Mouse (Mus musculus) gastrocnemius, adult 2 months (tissue): ENCODE data around the gene Gfy. TPM values are rescaled to one million over a fixed set of nuclear protein-coding genes. Genes with fewer than 3 reads are reported as not detected.
A peak's percentile ranks its signal among the peaks of the same experiment; 100 is the strongest.

Experiments used
- DNase-seq: peaks from one replicate; pipeline ENCODE4 v3.0.0; 2022
- H3K27ac ChIP-seq: fragments of 200-600 bp; 2 replicates; pipeline ENCODE4 v1.8.1; 2022; ENCODE audit warnings: mild to moderate bottlenecking
- H3K4me3 ChIP-seq: fragments of 200-600 bp; 2 replicates; pipeline ENCODE4 v1.8.1; 2022; ENCODE audit warnings: mild to moderate bottlenecking, moderate library complexity
- CTCF ChIP-seq: fragments of 200-600 bp; IDR thresholded peaks from 2 replicates; pipeline ENCODE4 v1.8.1; 2022; ENCODE audit warnings: antibody characterized with exemption, mild to moderate bottlenecking, moderate library complexity
- intact Hi-C: fragments of 180-260 bp; cut with DNase I; formaldehyde crosslinking; loops from one replicate; pipeline ENCODE4 v1.15.1; 2025
- total RNA-seq, 2 experiments: library from RNA; stranded (reverse); gene quantifications; 2 replicates each; pipeline ENCODE4 v1.2.3; 2021

Gfy gene
- total RNA-seq, 2 experiments from 2014 or later: not detected

GRCm38 (mm10) chr7:45148534-45149098 lies 30.8 kb downstream of the Gfy start:
- TF ChIP-seq CTCF: no peak
- no peak for DNase-seq
- Histone ChIP-seq H3K27ac (peak overlapping the region; percentile 46), H3K4me3 (no peak overlapping the region)
- intact Hi-C loops: no loop called here

DNA sequence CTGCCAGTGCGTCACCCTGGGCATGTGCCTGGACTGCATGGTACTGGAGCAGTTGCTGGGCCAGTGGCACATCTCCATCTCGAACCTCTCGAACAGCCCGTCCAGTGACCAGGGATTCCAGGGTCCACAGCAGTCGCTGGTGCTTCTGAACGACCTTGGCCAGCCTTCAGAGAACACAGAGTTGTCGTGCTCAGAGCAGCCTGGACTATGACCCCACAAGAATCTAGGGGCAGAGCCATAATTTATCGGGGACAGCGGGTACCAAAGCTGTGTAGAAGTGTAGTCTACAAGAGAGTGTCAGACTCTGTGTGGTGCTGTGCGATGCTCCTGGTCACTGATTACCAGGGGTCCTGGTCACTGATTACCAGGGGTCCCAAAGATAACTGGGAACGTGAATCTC lies 31.5 kb downstream of the Gfy start:
- no peak overlapping the region for H3K27ac ChIP-seq
- TF ChIP-seq CTCF: no peak
- intact Hi-C loops: no loop called here
- no peak for DNase-seq
- no peak overlapping the region for H3K4me3 ChIP-seq

DNA sequence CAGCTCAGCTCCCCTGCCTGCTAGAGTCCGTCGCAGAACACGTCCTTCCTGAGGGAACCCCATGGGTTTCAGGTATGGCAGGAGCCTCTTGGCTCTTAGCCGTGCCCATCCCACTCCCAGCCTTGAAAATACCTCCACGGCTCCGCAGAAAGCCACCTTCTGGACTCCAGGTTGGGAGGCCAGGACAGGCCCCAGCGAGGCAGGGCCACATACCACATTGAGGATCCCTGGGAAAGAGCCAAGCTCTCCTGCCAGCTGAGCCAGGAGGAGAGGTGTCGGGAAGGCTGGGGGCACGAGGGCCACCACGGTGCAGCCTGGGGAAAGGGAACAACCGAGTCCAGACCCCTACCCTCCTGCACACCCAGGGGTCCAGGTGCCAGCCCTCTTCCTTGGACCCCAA lies 32.1 kb downstream of the Gfy start:
- intact Hi-C loops: no loop called here
- no peak overlapping the region for H3K27ac ChIP-seq
- no peak for DNase-seq
- no peak overlapping the region for H3K4me3 ChIP-seq
- no peak for TF ChIP-seq CTCF

DNA sequence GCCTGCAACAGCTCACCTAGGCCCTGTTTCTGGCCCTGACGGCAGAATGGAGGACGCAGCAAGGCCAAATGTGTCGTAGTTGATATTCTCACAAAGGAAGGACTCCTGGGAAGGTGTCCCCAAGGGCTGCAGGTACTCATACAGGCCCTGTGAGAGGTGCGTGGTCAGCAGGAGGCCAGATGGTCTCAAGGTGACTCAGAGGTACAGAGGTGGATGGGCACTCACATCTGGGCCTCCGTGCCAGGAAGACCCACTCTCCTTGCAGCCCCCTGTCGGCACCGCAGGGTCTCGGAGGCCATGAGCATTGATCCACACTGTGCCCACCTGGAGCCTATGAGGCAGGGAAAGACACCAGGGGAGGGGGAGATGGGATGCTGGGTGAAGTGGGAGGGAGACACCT lies 33.9 kb downstream of the Gfy start:
- TF ChIP-seq CTCF: no peak
- intact Hi-C loops: no loop called here
- Histone ChIP-seq H3K27ac (peak overlapping the region; percentile 12; the same call in 1 of the 2 replicates), H3K4me3 (no peak overlapping the region)
- DNase-seq: no peak

DNA sequence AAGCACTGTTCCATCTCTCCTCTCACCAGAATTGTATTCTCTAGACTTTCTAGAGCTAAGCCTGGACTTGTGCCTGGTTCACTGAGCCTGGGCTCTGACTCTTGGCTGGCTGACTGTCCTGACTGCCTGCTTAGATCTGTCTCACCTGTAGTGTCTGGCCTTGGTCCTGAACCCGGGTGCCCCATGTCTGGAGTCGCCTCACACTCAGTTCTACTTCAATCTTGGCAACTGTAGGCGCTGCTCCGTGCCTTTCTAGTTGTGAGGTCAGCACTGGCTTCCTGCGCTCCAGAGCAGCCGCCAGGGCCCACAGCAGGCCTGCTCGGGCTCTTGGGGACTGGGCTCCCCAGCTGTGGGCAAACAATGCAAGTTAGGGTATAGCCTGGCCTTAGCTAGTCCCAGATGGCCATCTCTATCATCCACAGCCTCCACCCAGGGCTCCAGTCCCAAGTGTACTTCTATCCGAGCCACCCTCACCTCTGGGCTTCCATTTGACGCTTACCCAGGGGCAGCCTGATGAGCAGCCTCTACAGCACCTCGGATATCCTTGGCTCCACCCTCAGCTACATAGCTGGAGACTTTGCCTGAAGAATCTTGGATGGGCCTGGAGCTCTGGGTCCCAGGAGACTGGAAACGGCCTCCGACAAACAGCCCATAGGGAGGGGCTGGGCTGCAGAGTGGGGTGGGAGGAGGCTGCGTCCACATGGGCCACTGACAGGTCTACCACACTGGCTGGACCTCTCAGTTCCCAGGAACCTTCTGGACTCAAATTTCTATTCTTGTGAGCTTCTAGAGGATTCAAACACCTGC lies 34.8 kb downstream of the Gfy start:
- Histone ChIP-seq H3K27ac (peak overlapping the region; percentile 52), H3K4me3 (no peak overlapping the region)
- DNase-seq: peak; percentile 43
- intact Hi-C loops: no loop called here
- no peak for TF ChIP-seq CTCF

DNA sequence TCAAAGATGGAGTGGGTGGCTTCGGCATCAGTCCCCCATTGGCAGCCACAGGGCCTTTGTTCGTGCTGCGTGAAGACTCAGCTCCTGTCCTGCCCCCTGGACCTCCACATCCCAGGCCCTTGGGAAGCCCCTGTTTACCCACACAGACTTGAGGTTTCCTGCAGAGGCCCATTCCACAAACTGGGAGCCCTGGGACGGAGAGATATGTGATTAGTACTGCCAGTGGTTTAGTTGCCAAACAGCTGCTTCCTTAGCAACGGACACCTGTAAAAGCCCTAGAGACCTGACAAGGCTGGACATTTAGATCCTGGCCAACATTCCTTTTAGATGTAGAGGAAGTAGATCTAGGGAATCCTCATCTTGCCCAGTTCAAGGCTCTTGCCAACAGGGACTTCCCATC lies 37.5 kb downstream of the Gfy start:
- Histone ChIP-seq H3K27ac (no peak overlapping the region), H3K4me3 (no peak overlapping the region)
- no peak for DNase-seq
- intact Hi-C loops: no loop called here
- TF ChIP-seq CTCF: no peak

GRCm38 (mm10) chr7:45141319-45141718 lies 38.0 kb downstream of the Gfy start:
- H3K27ac ChIP-seq: no peak overlapping the region
- intact Hi-C loops: no loop called here
- TF ChIP-seq CTCF: no peak
- DNase-seq: no peak
- H3K4me3 ChIP-seq: no peak overlapping the region

GRCm38 (mm10) chr7:45139904-45140723 lies 39.3 kb downstream of the Gfy start:
- no peak for TF ChIP-seq CTCF
- intact Hi-C loops: loop anchor here (5.0 kb wide), 1 partner anchor 158 kb away; no protein-coding TSS in a partner anchor
- Histone ChIP-seq H3K4me3 (no peak overlapping the region), H3K27ac (no peak overlapping the region)
- DNase-seq: no peak

DNA sequence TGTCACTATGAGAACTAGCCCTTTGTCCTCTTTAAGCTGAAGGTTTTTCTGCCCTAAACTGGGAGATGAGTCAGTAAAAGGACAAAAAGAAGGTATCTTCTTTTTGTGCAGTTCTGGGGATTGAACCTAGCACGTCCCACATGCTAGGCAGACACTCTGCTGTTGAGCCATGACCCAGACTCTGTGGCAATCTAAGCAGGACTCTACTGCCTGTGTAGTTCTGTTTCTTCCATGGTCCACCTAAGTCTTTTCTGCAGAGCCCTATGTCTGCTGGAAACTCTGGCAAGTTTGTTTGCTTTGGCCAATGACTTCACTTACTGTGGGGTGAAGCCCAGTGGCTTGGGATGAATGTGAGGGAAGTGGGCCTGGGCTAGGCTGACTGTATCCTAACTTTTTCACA lies 41.0 kb downstream of the Gfy start:
- TF ChIP-seq CTCF: no peak
- no peak for DNase-seq
- intact Hi-C loops: loop anchor here (5.0 kb wide), 1 partner anchor 156 kb away; no protein-coding TSS in a partner anchor
- Histone ChIP-seq H3K4me3 (no peak overlapping the region), H3K27ac (no peak overlapping the region)

- Histone ChIP-seq H3K27ac (no peak overlapping the region), H3K4me3 (no peak overlapping the region)
- DNase-seq: no peak
- no peak for TF ChIP-seq CTCF
- intact Hi-C loops: loop anchor here (5.0 kb wide), 1 partner anchor 155 kb away; no protein-coding TSS in a partner anchor
These were observed 42.0 kb downstream of the Gfy start for GRCm38 (mm10) chr7:45137171-45138006.

DNA sequence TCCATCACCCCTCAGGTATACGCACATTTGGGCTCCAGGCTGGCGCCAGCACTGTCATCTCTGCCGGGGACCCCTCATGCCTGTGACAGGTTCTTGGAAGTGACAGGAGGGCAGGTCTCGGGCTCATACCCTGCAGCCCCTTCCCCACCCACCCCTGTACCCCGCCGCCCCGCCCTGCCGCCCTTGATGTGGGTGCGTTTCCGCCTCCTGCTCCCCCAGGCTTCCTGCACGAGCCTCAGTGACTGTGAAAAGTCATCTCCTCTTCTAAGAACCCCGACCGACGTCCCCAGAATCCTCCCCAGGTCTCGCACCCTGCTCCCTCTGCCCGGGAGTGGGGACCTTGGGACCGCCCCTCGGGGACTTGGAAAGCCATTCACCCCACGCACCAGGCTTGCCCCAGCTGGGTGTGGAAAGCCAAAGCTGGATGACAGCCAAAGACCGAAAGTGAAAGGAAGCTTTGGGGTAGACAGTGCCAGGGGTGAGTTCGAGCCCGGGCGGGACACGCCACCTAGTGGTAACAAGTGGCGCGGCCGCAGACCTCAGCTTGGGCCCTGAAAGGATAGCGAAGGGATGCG lies 43.3 kb downstream of the Gfy start, which contains the start of the genes Gm45713 and Flt3l:
Gm45713 (minus strand) TSS at position 239 of the 575 bp plus-strand sequence.
Flt3l (minus strand) TSS at position 440 of the 575 bp plus-strand sequence.
- Histone ChIP-seq H3K4me3 (peak within 1 kb of the TSS; percentile 73), H3K27ac (peak within 1 kb of the TSS; percentile 93)
- DNase-seq: peak; percentile 95
- TF ChIP-seq CTCF: peak; percentile 99
- intact Hi-C loops: loop anchor here (1.0 to 5.0 kb wide), 2 partner anchors 56 to 154 kb away; no protein-coding TSS in a partner anchor
